Mouse (Mus musculus) ES-Bruce4 (cell line): ENCODE data around the gene Ndufaf8.

Source experiments
- CTCF ChIP-seq: IDR thresholded peaks from one replicate; pipeline ENCODE4 v1.8.1; 2011; ENCODE audit warnings: low read depth, low read length
- POLR2A ChIP-seq: IDR thresholded peaks from one replicate; pipeline ENCODE4 v1.8.1; 2011; ENCODE audit warnings: low read length; ENCODE audit not compliant: insufficient read depth

- TF ChIP-seq POLR2A (no peak), CTCF (no peak)
Observed at GRCm38 (mm10) chr11:120107796-120108195, 9.1 kb downstream of the Ndufaf8 start.
